Mouse (Mus musculus) ovary, adult 18-20 months (tissue): ENCODE results near the gene Gm27021.

Experiments
- DNase-seq: peaks from one replicate; pipeline ENCODE4 v3.0.0; 2022; ENCODE audit warnings: low spot score, mixed read lengths

The Gm27021 gene

DNA sequence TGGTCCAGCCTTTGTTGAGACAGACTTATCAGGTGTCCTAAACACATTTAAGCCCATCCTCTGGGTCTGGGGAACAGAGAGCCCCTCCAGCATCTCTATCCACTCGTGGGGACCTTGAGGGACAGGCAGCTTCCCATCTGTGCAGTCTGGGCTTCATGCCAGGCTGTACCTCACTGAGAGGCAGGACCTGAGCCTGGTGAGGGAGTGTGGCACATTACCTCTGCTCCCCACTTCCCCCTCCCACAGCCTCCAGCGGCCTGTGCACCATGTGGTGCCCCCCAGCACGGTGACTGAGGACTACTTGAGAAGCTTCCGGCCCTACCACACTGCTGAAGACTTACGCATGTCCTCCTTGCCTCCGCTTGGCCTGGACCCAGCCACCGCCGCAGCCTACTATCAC is 101.2 kb downstream of the Gm27021 start:
- DNase-seq = no peak

DNA sequence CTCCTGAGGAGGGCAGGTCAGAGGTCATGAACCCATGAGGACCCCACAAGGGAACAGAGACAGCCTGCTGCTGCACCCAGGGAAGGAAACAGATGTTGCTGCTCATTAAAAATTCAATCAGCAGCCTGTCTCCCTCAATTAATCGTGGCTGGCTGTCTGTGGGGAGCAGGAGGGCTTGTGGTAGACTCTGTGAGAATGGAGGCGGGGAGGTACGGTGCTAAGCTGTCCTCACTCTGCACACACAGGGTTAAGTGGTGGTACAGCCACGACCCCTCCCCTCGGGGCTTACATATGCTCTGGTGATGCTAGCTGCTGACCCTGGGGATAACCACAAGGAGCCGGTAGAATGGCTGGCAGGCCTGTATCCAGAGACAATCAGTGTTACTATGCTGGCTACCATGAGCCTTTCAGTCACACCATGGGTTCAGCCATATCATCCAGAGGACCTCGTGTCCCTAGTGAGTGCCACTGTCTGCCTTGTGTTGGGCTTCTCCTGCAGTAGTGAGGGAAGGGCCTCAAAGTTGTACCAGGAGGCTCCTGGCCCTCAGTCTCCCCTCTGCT is 102.6 kb downstream of the Gm27021 start:
- no peak for DNase-seq

- peak; percentile 78 for DNase-seq
Measured at GRCm38 (mm10) chr8:120563851-120564837, 103.7 kb downstream of the Gm27021 start.

DNA sequence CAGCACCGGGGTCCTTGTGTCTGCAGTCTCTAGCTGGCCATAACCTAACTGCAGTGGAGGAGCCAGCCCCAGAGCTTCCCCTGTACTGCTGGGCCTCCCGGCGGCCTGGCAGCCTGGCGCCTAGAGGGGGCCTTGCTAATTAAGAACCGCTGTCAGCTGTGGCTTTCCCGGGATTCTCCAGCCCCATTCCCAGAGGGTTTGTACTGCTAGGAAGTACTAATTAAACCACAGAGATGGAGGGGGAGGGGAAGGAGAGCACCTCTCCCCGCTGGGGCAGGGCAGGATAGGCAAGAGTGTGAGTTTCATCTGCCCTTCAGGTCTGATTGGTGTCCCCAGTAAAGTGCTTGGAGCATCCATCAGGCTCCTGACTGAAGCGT is 104.5 kb downstream of the Gm27021 start:
- no peak for DNase-seq

DNA sequence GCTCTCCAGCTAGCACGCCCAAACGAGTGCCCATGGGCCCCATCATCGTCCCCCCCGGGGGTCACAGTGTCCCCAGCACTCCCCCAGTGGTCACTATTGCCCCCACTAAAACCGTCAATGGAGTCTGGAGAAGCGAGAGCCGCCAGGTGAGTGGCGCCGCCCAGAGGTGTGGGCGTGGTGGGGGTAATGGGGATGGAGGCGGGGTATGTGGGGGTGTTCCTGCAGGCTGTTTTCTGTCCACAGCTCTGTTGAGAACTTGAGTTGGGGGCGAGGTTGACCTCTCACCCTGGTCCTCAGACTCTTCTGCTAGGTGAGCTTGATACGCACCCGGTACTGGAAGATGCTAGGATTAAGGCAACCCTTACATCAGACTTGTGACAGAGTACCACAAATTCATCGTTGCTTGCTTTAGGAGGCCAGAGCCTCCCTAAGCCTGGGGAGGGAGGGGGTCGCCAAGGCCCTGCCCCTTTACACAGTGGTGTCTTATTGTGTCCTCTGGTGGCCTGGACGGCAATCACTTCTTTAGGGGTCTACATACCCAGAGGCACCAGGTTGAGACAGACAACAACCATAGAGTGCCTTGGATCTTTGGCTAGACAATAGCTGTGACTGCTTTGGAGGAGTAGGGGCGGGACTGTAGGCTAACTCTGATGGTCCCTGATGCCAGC is 105.1 kb downstream of the Gm27021 start:
- no peak for DNase-seq

GRCm38 (mm10) chr8:120561539-120562435 is 106.1 kb downstream of the Gm27021 start:
- no peak for DNase-seq

- DNase-seq = no peak
Measured at GRCm38 (mm10) chr8:120560535-120560934, 107.3 kb downstream of the Gm27021 start.

GRCm38 (mm10) chr8:120559654-120560053 is 108.2 kb downstream of the Gm27021 start:
- no peak for DNase-seq
